20 mouse cellular contexts compared by ENCODE assay signal in the genomic region with DNA sequence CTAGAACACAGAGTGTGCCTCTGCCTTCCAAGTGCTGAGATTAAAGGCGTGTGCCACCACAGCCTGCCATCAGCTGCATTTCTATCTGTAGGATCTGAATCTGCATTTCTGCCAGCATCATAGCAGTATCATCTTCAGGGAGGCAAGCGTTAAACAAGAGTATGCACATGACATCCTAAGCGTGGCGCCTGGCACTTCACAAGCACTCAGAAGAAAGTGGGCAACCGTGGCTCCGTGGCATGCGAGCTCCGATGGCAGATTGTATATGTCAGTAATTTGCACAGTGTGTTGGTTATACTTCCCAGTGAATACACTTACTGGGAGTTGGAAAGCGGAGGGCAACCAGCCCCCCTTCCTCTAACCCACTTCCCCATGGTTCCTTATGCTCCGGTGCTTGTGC. TPM values are rescaled to one million over a fixed set of nuclear protein-coding genes. Genes with fewer than 3 reads are reported as not detected.
"Had no signal": no experiment of that assay in that cellular context is flagged by ENCODE, and none has a peak within 500 bp of the region (broad histone marks: within the 10 kb centered on the region; RNA-seq: fewer than 3 reads in every experiment).

No protein-coding gene starts in this region.

- H3K36me3 ChIP-seq: limb, embryonic 10.5 days; limb, embryonic 13.5 days; liver, embryonic 12.5 days; liver, embryonic 15.5 days; lung, embryonic 15.5 days; midbrain, embryonic 10.5 days; midbrain, embryonic 13.5 days had no signal

- H3K4me1 ChIP-seq: limb, embryonic 10.5 days; limb, embryonic 13.5 days; lung, embryonic 15.5 days; megakaryocyte, embryonic 14.5 days; midbrain, embryonic 10.5 days; midbrain, embryonic 13.5 days had no signal

- H3K27me3 ChIP-seq: limb, embryonic 13.5 days; liver, embryonic 15.5 days; lung, embryonic 15.5 days; megakaryocyte, embryonic 14.5 days; midbrain, embryonic 13.5 days had no signal

- H3K9me3 ChIP-seq: limb, embryonic 10.5 days; limb, embryonic 13.5 days; liver, embryonic 12.5 days; liver, embryonic 15.5 days; lung, embryonic 15.5 days; midbrain, embryonic 10.5 days; midbrain, embryonic 13.5 days had no signal

- H3K9ac ChIP-seq: limb, embryonic 13.5 days; liver, embryonic 12.5 days; liver, embryonic 15.5 days; lung, embryonic 15.5 days; midbrain, embryonic 13.5 days had no signal

- ATAC-seq: liver, embryonic 12.5 days; midbrain, embryonic 13.5 days had no signal

- H3K4me2 ChIP-seq: limb, embryonic 13.5 days; liver, embryonic 12.5 days; liver, embryonic 15.5 days; lung, embryonic 15.5 days; midbrain, embryonic 13.5 days had no signal

- H3K4me3 ChIP-seq: layer of hippocampus, adult 2 months; limb, embryonic 10.5 days; limb, embryonic 13.5 days; liver, embryonic 12.5 days; liver, embryonic 15.5 days; lung, embryonic 15.5 days; megakaryocyte, embryonic 14.5 days; midbrain, embryonic 10.5 days; midbrain, embryonic 13.5 days had no signal

- DNase-seq: kidney, postnatal 25 days; layer of hippocampus, adult 9-11 months; liver; lung, adult 18-20 months; lung, postnatal 10 days; lung, postnatal 36 days; thymus, adult 2 months; thymus, postnatal 14 days; thymus, postnatal 4 days had no signal

- H3K27ac ChIP-seq: kidney, postnatal 0 days; layer of hippocampus, adult 2 months; limb, embryonic 10.5 days; limb, embryonic 13.5 days; liver, embryonic 12.5 days; liver, embryonic 15.5 days; lung, embryonic 15.5 days; midbrain, embryonic 10.5 days; midbrain, embryonic 13.5 days; stomach, postnatal 0 days had no signal

RNA-seq across cellular contexts. Expression of a gene that starts 25.3 kb away (rescaled TPM):
- polyA plus RNA-seq: midbrain, embryonic 10.5 days had no signal

RNA-seq across cellular contexts. Expression of a gene that starts 28.6 kb away (rescaled TPM):
- polyA plus RNA-seq: limb, embryonic 10.5 days had no signal
